Mouse (Mus musculus): ENCODE results near the gene Krtap3-1. TPM values are rescaled to one million over a fixed set of nuclear protein-coding genes. Genes with fewer than 3 reads are reported as not detected.

Krtap3-1 gene
- polyA plus RNA-seq, 1 experiment: not detected

DNA sequence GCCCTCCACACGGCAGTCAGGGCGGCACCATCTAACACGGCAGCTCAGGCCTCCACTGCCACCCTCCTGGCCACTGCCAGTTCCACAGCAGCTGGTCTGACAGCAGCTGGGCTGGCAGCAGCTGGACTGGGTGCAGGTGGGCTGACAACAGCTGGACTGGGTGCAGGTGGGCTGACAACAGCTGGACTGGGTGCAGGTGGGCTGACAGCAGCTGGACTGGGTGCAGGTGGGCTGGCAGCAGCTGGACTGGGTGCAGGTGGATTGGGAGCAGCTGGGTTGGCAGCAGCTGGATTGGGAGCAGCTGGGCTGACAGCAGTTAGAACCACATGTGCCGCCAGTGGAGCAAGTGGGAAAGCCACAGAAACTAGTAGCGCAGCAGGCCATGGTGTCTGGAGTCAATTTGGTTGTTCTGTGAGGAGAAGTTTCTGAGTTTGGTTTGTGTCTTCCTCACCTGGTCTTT lies 16.8 kb upstream of the Krtap3-1 start, which contains the start of gene Krtap1-4:
Gene Krtap1-4 (minus strand): TSS at position 410 of the 460 bp plus-strand sequence.
- DNase-seq: no peak
- no peak for TF ChIP-seq POLR2A (IDR thresholded peaks at IDR 0.05; ENCODE audit: low read depth, low read length)
- no peak for TF ChIP-seq CTCF (conservative IDR thresholded peaks at IDR 0.05; ENCODE audit: insufficient read depth, insufficient read length, low read depth, low read length)
- Histone ChIP-seq H3K27me3 (replicated peaks; ENCODE audit: control insufficient read depth, insufficient read depth, low read length) (no peaks in the 10 kb centered on the region), H3K4me3 (ENCODE audit: insufficient read depth, low read depth, low read length) (no peak within 1 kb of the TSS), H3K36me3 (ENCODE audit: control insufficient read depth, insufficient read depth, low read length) (no peaks in the 10 kb centered on the region), H3K4me1 (ENCODE audit: control insufficient read depth, insufficient read depth, low read length) (no peaks in the 10 kb centered on the region), H3K27ac (ENCODE audit: insufficient read depth, low read depth, low read length) (no peak within 1 kb of the TSS)
- WGBS: 77% methylated on average over 5 of the region's 5 CpGs

- Histone ChIP-seq H3K4me3 (ENCODE audit: insufficient read depth, low read depth, low read length) (no peak overlapping the region), H3K27ac (ENCODE audit: insufficient read depth, low read depth, low read length) (no peak overlapping the region), H3K27me3 (replicated peaks; ENCODE audit: control insufficient read depth, insufficient read depth, low read length) (no peaks in the 10 kb centered on the region), H3K36me3 (ENCODE audit: control insufficient read depth, insufficient read depth, low read length) (no peaks in the 10 kb centered on the region), H3K4me1 (ENCODE audit: control insufficient read depth, insufficient read depth, low read length) (no peaks in the 10 kb centered on the region)
- no peak for DNase-seq
- WGBS: 83% methylated on average over 6 of the region's 6 CpGs
- no peak for TF ChIP-seq CTCF (conservative IDR thresholded peaks at IDR 0.05; ENCODE audit: insufficient read depth, insufficient read length, low read depth, low read length)
- TF ChIP-seq POLR2A (IDR thresholded peaks at IDR 0.05; ENCODE audit: low read depth, low read length): no peak
Observed at GRCm38 (mm10) chr11:99581564-99581963, 15.1 kb upstream of the Krtap3-1 start.

DNA sequence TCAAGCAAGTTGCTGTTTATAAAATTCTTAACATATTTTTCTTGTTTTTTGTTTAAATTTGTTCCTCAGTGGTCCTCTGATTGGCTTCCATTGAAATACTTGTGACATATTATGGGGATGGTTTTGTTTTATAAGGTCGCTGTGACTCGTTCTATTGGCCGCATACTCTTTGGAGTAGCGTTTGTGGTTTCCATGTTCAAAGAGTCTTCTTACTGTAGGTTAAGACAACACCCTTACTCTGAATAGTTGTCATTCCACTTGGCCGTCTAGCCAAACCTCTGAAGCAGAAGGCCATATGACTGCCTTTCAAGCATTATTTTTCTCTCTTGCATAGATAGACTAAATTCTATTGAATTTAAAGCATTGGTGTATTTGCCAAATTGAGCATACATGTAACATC lies 14.6 kb upstream of the Krtap3-1 start:
- Histone ChIP-seq H3K27me3 (replicated peaks; ENCODE audit: control insufficient read depth, insufficient read depth, low read length) (no peaks in the 10 kb centered on the region), H3K36me3 (ENCODE audit: control insufficient read depth, insufficient read depth, low read length) (no peaks in the 10 kb centered on the region), H3K4me1 (ENCODE audit: control insufficient read depth, insufficient read depth, low read length) (no peaks in the 10 kb centered on the region), H3K4me3 (ENCODE audit: insufficient read depth, low read depth, low read length) (no peak overlapping the region), H3K27ac (ENCODE audit: insufficient read depth, low read depth, low read length) (no peak overlapping the region)
- TF ChIP-seq POLR2A (IDR thresholded peaks at IDR 0.05; ENCODE audit: low read depth, low read length) (no peak), CTCF (conservative IDR thresholded peaks at IDR 0.05; ENCODE audit: insufficient read depth, insufficient read length, low read depth, low read length) (no peak)
- WGBS: 87% methylated on average over 5 of the region's 5 CpGs
- DNase-seq: no peak

- no peaks in the 10 kb centered on the region for H3K4me1 ChIP-seq (ENCODE audit: control insufficient read depth, insufficient read depth, low read length)
- no peak within 1 kb of the TSS for H3K4me3 ChIP-seq (ENCODE audit: insufficient read depth, low read depth, low read length)
- TF ChIP-seq POLR2A (IDR thresholded peaks at IDR 0.05; ENCODE audit: low read depth, low read length): no peak
- TF ChIP-seq CTCF (conservative IDR thresholded peaks at IDR 0.05; ENCODE audit: insufficient read depth, insufficient read length, low read depth, low read length): no peak
- no peak for DNase-seq
- H3K36me3 ChIP-seq (ENCODE audit: control insufficient read depth, insufficient read depth, low read length): no peaks in the 10 kb centered on the region
- H3K27me3 ChIP-seq (replicated peaks; ENCODE audit: control insufficient read depth, insufficient read depth, low read length): no peaks in the 10 kb centered on the region
- no peak within 1 kb of the TSS for H3K27ac ChIP-seq (ENCODE audit: insufficient read depth, low read depth, low read length)
- WGBS: 84% methylated on average over 6 of the region's 6 CpGs
Observed at GRCm38 (mm10) chr11:99580636-99581035, 14.2 kb upstream of the Krtap3-1 start, which contains the start of gene Krtap1-5. Gene Krtap1-5, minus strand, starts transcription at chr11:99581016.

DNA sequence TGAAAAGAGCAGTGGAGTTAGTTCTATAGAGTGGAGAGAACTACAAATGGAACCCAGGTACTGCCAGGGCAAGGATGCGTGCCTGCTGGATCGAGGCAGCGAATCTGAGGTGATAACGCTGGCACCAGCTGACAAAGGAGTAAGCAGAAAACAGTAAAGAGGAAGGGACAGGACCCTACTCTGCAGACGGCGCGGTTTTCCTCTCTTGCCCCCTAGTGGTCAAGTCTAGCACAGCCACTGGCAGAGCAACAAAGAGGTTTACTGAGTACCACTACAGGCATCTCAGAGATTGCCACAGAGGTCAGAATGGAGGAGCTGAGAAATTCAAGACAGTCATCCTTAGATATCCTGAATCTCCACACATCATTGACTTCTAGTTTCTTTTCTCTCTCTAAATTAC lies 7.7 kb upstream of the Krtap3-1 start:
- DNase-seq: peak; percentile 59
- WGBS: 2% methylated on average over 7 of the region's 7 CpGs
- H3K4me3 ChIP-seq (ENCODE audit: insufficient read depth, low read depth, low read length): no peak overlapping the region
- no peaks in the 10 kb centered on the region for H3K4me1 ChIP-seq (ENCODE audit: control insufficient read depth, insufficient read depth, low read length)
- TF ChIP-seq POLR2A (IDR thresholded peaks at IDR 0.05; ENCODE audit: low read depth, low read length) (no peak), CTCF (conservative IDR thresholded peaks at IDR 0.05; ENCODE audit: insufficient read depth, insufficient read length, low read depth, low read length) (peak; percentile 77)
- no peaks in the 10 kb centered on the region; the same call in 1 of the 2 replicates for H3K27me3 ChIP-seq (replicated peaks; ENCODE audit: control insufficient read depth, insufficient read depth, low read length)
- H3K27ac ChIP-seq (ENCODE audit: insufficient read depth, low read depth, low read length): no peak overlapping the region
- no peaks in the 10 kb centered on the region for H3K36me3 ChIP-seq (ENCODE audit: control insufficient read depth, insufficient read depth, low read length)

- Histone ChIP-seq H3K27ac (ENCODE audit: insufficient read depth, low read depth, low read length) (no peak overlapping the region), H3K36me3 (ENCODE audit: control insufficient read depth, insufficient read depth, low read length) (no peaks in the 10 kb centered on the region), H3K4me3 (ENCODE audit: insufficient read depth, low read depth, low read length) (no peak overlapping the region), H3K4me1 (ENCODE audit: control insufficient read depth, insufficient read depth, low read length) (no peaks in the 10 kb centered on the region), H3K27me3 (replicated peaks; ENCODE audit: control insufficient read depth, insufficient read depth, low read length) (no peaks in the 10 kb centered on the region; the same call in 1 of the 2 replicates)
- 44% methylated on average over 4 of the region's 4 CpGs for WGBS
- no peak for DNase-seq
- TF ChIP-seq CTCF (conservative IDR thresholded peaks at IDR 0.05; ENCODE audit: insufficient read depth, insufficient read length, low read depth, low read length) (no peak), POLR2A (IDR thresholded peaks at IDR 0.05; ENCODE audit: low read depth, low read length) (no peak)
Observed at GRCm38 (mm10) chr11:99573164-99573563, 6.7 kb upstream of the Krtap3-1 start.

- no peak for DNase-seq
- WGBS: 63% methylated on average over 6 of the region's 6 CpGs
Observed at GRCm38 (mm10) chr11:99562580-99562979, 3.9 kb downstream of the Krtap3-1 start.

More at GRCm38 (mm10) chr11:99562580-99562979, 3.9 kb downstream of the Krtap3-1 start:
- no peak overlapping the region for H3K27ac ChIP-seq (ENCODE audit: insufficient read depth, low read depth, low read length)
- H3K36me3 ChIP-seq (ENCODE audit: control insufficient read depth, insufficient read depth, low read length): no peaks in the 10 kb centered on the region
- H3K27me3 ChIP-seq (replicated peaks; ENCODE audit: control insufficient read depth, insufficient read depth, low read length): no peaks in the 10 kb centered on the region; the same call in 1 of the 2 replicates
- TF ChIP-seq POLR2A (IDR thresholded peaks at IDR 0.05; ENCODE audit: low read depth, low read length) (no peak), CTCF (conservative IDR thresholded peaks at IDR 0.05; ENCODE audit: insufficient read depth, insufficient read length, low read depth, low read length) (no peak)
- no peaks in the 10 kb centered on the region for H3K4me1 ChIP-seq (ENCODE audit: control insufficient read depth, insufficient read depth, low read length)
- H3K4me3 ChIP-seq (ENCODE audit: insufficient read depth, low read depth, low read length): no peak overlapping the region

Data from kidney, adult 2 months (tissue).